ENCODE assay signal across 8 mouse cellular contexts in genomic region chr14:45657641-45658611, GRCm38 (mm10). TPM values are rescaled to one million over a fixed set of nuclear protein-coding genes. Genes with fewer than 3 reads are reported as not detected.
DNase-seq lines count a peak whose midpoint lies in the region; ATAC-seq lines count a peak whose summit lies in the region.

Gene Ddhd1, minus strand, starts transcription at chr14:45658143.

- peak; percentile 94 for ATAC-seq in hindbrain, embryonic 16.5 days

- no peaks in the 10 kb centered on the region for H3K9me3 ChIP-seq in hindbrain, embryonic 16.5 days (ENCODE audit: control insufficient read depth, low read length)

- no peaks in the 10 kb centered on the region for H3K36me3 ChIP-seq in hindbrain, embryonic 16.5 days (ENCODE audit: control insufficient read depth, insufficient read depth, low read length)
- H3K36me3 ChIP-seq in macrophage (ENCODE audit: inconsistent target): no peaks in the 10 kb centered on the region

- H3K9ac ChIP-seq in hindbrain, embryonic 16.5 days (ENCODE audit: low read depth, low read length): peak within 1 kb of the TSS; percentile 93

- H3K27me3 ChIP-seq in hindbrain, embryonic 16.5 days (replicated peaks; ENCODE audit: control insufficient read depth, insufficient read depth, low read length): no peaks in the 10 kb centered on the region

- H3K4me1 ChIP-seq in hindbrain, embryonic 16.5 days (ENCODE audit: control insufficient read depth, insufficient read depth, low read depth, low read length): peaks cover 24% of the 10 kb centered on the region

- WGBS in hindbrain, embryonic 16.5 days: under 1% methylated on average over 106 of the region's 123 CpGs
- WGBS in macrophage (ENCODE audit: missing documents): under 1% methylated on average over 94 of the region's 123 CpGs

- H3K4me2 ChIP-seq in hindbrain, embryonic 16.5 days (ENCODE audit: low read length): peak within 1 kb of the TSS; percentile 67

- H3K79me2 ChIP-seq in macrophage (ENCODE audit: inconsistent target): peaks cover 41% of the 10 kb centered on the region; the same call in 1 of the 2 replicates

- peak; percentile 80 for DNase-seq in T-cell, adult 2 months (ENCODE audit: low spot score)
- peak; percentile 82 to 85 for DNase-seq in cerebellum, postnatal 36 days
- peak; percentile 72 for DNase-seq in gastrocnemius, adult 18-20 months (ENCODE audit: low spot score)
- peak; percentile 77 to 90 for DNase-seq in left cerebral cortex, adult 18-20 months (ENCODE audit: low spot score in 2 of 2)
- peak; percentile 90 for DNase-seq in right cerebral cortex, adult 18-20 months
- peak; percentile 34 for DNase-seq in urinary bladder, postnatal 10 days (ENCODE audit: low spot score)

- H3K4me3 ChIP-seq in hindbrain, embryonic 16.5 days (ENCODE audit: low read length): peak within 1 kb of the TSS; percentile 85
- peak within 1 kb of the TSS; percentile 55 for H3K4me3 ChIP-seq in macrophage (ENCODE audit: inconsistent target)

- H3K27ac ChIP-seq in hindbrain, embryonic 16.5 days (ENCODE audit: low read depth, low read length): peak within 1 kb of the TSS; percentile 92
- H3K27ac ChIP-seq in macrophage: peak within 1 kb of the TSS; percentile 65

RNA-seq across cellular contexts. Expression of gene Ddhd1, which starts in this region (rescaled TPM):
- 1 to 10 TPM; 2.9 TPM for total RNA-seq in gastrocnemius, adult 18-20 months (2021)
- 17.8 and 18.6 TPM in 2 replicates for polyA plus RNA-seq in hindbrain, embryonic 16.5 days (2015; fragmentation: Nextera tagmentation; extraction: Ambion mirVana)
- total RNA-seq in left cerebral cortex, adult 18-20 months (2021): 10 to 100 TPM; 75.8 to 81.0 TPM
- 1,000 to 10,000 TPM in 7 of 26 experiments, 100 to 1,000 TPM in 19; 234 to 1,398 (median 533) TPM for total RNA-seq in macrophage (2018; cell fraction: chromatin; rRNA removed)
- 10 to 100 TPM; 23.9 to 90.3 (median 35.7) TPM for total RNA-seq in macrophage (2018; cell fraction: cytosol; rRNA removed)
- 1,000 to 10,000 TPM in 3 of 26 experiments, 100 to 1,000 TPM in 22, 10 to 100 TPM in 1; 92.4 to 1,622 (median 495) TPM for total RNA-seq in macrophage (2018; cell fraction: nucleus; rRNA removed)
- 9.3 to 37.9 TPM (median 28.4 TPM) in 3 replicates for polyA plus RNA-seq in macrophage (2018)

Comparison
In these comparisons a context has a peak if more than half of its experiments do, and no peak if none do; other contexts are left out.
1. Peak in every context shown above with its lines: DNase-seq, ATAC-seq, H3K4me3 ChIP-seq and H3K27ac ChIP-seq.
2. RNA of gene Ddhd1 (total RNA-seq): 75.8 to 81.0 TPM in left cerebral cortex, adult 18-20 months; 2.9 TPM in gastrocnemius, adult 18-20 months; every median in the first group is over 10 times any median in the second.
3. DNase-seq: peak in every context shown above with its lines; median percentile 90 in right cerebral cortex, adult 18-20 months; 84 in cerebellum, postnatal 36 days; 84 in left cerebral cortex, adult 18-20 months; 80 in T-cell, adult 2 months; 72 in gastrocnemius, adult 18-20 months; 34 in urinary bladder, postnatal 10 days.